Mouse (Mus musculus): Measurements from ENCODE around the gene Phf20.

Gene Phf20

GRCm38 (mm10) chr2:156310455-156310854 is 114.2 kb downstream of the Phf20 start:
- ATAC-seq (ENCODE audit: insufficient number of reproducible peaks, low FRiP score, low TSS enrichment): no peak

- no peak for ATAC-seq (ENCODE audit: insufficient number of reproducible peaks, low FRiP score, low TSS enrichment)
Observed at GRCm38 (mm10) chr2:156310945-156311344, 114.7 kb downstream of the Phf20 start.

GRCm38 (mm10) chr2:156311441-156311840 is 115.2 kb downstream of the Phf20 start:
- no peak for ATAC-seq (ENCODE audit: insufficient number of reproducible peaks, low FRiP score, low TSS enrichment)

GRCm38 (mm10) chr2:156311841-156312291 is 115.6 kb downstream of the Phf20 start:
- peak; percentile 62; the same call in 1 of the 2 replicates for ATAC-seq (ENCODE audit: insufficient number of reproducible peaks, low FRiP score, low TSS enrichment)

GRCm38 (mm10) chr2:156312297-156312897 is 116.1 kb downstream of the Phf20 start, which contains the start of the genes Cnbd2 and Scand1:
Cnbd2 (plus strand) TSS chr2:156312299.
Scand1 (minus strand) TSS chr2:156312704.
- peak; percentile 89 for ATAC-seq (ENCODE audit: insufficient number of reproducible peaks, low FRiP score, low TSS enrichment)

- ATAC-seq (ENCODE audit: insufficient number of reproducible peaks, low FRiP score, low TSS enrichment): no peak
Observed at GRCm38 (mm10) chr2:156313153-156313552, 116.9 kb downstream of the Phf20 start.

- ATAC-seq (ENCODE audit: insufficient number of reproducible peaks, low FRiP score, low TSS enrichment): no peak
Observed at GRCm38 (mm10) chr2:156314811-156315210, 118.5 kb downstream of the Phf20 start.

- no peak for ATAC-seq (ENCODE audit: insufficient number of reproducible peaks, low FRiP score, low TSS enrichment)
Observed at GRCm38 (mm10) chr2:156318491-156318890, 122.2 kb downstream of the Phf20 start.

- ATAC-seq (ENCODE audit: insufficient number of reproducible peaks, low FRiP score, low TSS enrichment): no peak
Observed at GRCm38 (mm10) chr2:156321538-156321937, 125.3 kb downstream of the Phf20 start.

- no peak for ATAC-seq (ENCODE audit: insufficient number of reproducible peaks, low FRiP score, low TSS enrichment)
Observed at GRCm38 (mm10) chr2:156324116-156324588, 127.9 kb downstream of the Phf20 start.

GRCm38 (mm10) chr2:156324681-156325080 is 128.4 kb downstream of the Phf20 start:
- ATAC-seq (ENCODE audit: insufficient number of reproducible peaks, low FRiP score, low TSS enrichment): no peak

- no peak for ATAC-seq (ENCODE audit: insufficient number of reproducible peaks, low FRiP score, low TSS enrichment)
Observed at GRCm38 (mm10) chr2:156330681-156331080, 134.4 kb downstream of the Phf20 start.

- ATAC-seq (ENCODE audit: insufficient number of reproducible peaks, low FRiP score, low TSS enrichment): no peak
Observed at GRCm38 (mm10) chr2:156331446-156331965, 135.2 kb downstream of the Phf20 start.

GRCm38 (mm10) chr2:156340078-156340477 is 143.8 kb downstream of the Phf20 start:
- no peak for ATAC-seq (ENCODE audit: insufficient number of reproducible peaks, low FRiP score, low TSS enrichment)

GRCm38 (mm10) chr2:156344775-156345532 is 148.7 kb downstream of the Phf20 start:
- ATAC-seq (ENCODE audit: insufficient number of reproducible peaks, low FRiP score, low TSS enrichment): no peak

GRCm38 (mm10) chr2:156348812-156349211 is 152.5 kb downstream of the Phf20 start:
- no peak for ATAC-seq (ENCODE audit: insufficient number of reproducible peaks, low FRiP score, low TSS enrichment)

GRCm38 (mm10) chr2:156349286-156349848 is 153.1 kb downstream of the Phf20 start:
- ATAC-seq (ENCODE audit: insufficient number of reproducible peaks, low FRiP score, low TSS enrichment): no peak

- ATAC-seq (ENCODE audit: insufficient number of reproducible peaks, low FRiP score, low TSS enrichment): no peak
Observed at GRCm38 (mm10) chr2:156351243-156351642, 155.0 kb downstream of the Phf20 start.

GRCm38 (mm10) chr2:156352413-156353165 is 156.3 kb downstream of the Phf20 start:
- ATAC-seq (ENCODE audit: insufficient number of reproducible peaks, low FRiP score, low TSS enrichment): no peak

GRCm38 (mm10) chr2:156353265-156353692 is 157.0 kb downstream of the Phf20 start:
- no peak for ATAC-seq (ENCODE audit: insufficient number of reproducible peaks, low FRiP score, low TSS enrichment)

Measured in cerebellum, adult (tissue).